14 mouse cellular contexts compared by ENCODE assay signal in the genomic region with DNA sequence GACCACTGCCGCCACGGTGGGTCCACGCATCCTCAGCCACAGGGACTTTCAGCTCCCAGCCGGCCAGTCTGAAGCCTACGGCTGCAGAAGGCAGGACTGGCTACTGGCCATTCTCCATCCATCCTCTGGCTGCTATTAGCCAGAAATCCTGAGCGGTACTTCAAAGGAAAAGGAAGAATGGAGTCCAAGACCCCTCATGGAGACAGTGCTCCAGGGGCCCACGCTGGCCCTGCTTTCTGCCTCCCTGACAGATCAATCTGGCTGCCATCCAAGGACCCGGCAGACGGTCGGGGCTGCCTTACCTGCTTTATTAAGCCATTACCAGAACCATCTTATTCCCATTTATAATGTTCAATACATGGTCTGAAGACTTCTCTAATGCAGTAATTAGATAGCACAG.
DNase-seq lines count a peak whose midpoint lies in the region; ATAC-seq and TF ChIP-seq lines count a peak whose summit lies in the region.
"Had no signal": no experiment of that assay in that cellular context is flagged by ENCODE, and none has a peak within 500 bp of the region (broad histone marks: within the 10 kb centered on the region; RNA-seq: fewer than 3 reads in every experiment).

No protein-coding gene starts in this region.

- H3K36me3 ChIP-seq in kidney, embryonic 15.5 days = 0 out of 2 replicates have a peak, but pooled peaks cover 5% of the 10 kb centered on the region
- H3K36me3 ChIP-seq in hindbrain, embryonic 15.5 days = no peaks in the 10 kb centered on the region
- no peaks in the 10 kb centered on the region for H3K36me3 ChIP-seq in midbrain, embryonic 16.5 days (ENCODE audit: control insufficient read depth, insufficient read depth, low read length)
- H3K36me3 ChIP-seq in kidney, adult 2 months (ENCODE audit: control insufficient read depth, insufficient read depth, low read length) = no peaks in the 10 kb centered on the region

- no peak for ATAC-seq in kidney, embryonic 15.5 days (replicated peaks; ENCODE audit: low FRiP score)
- ATAC-seq in hindbrain, embryonic 15.5 days (ENCODE audit: low FRiP score, low read depth) = peak; percentile 3; the same call in 1 of the 2 replicates
- peak; percentile 21; the same call in 1 of the 2 replicates for ATAC-seq in midbrain, embryonic 16.5 days
- ATAC-seq in megakaryocyte, adult 5-6 weeks (ENCODE audit: poor library complexity, severe bottlenecking) = no peak
- ATAC-seq: inflammation-experienced regulatory T-cells, adult 6 months; lung, postnatal 0 days had no signal

- WGBS in kidney, embryonic 15.5 days = 55% methylated on average over 10 of the region's 10 CpGs
- WGBS in hindbrain, embryonic 15.5 days = 16% methylated on average over 10 of the region's 10 CpGs
- WGBS in midbrain, embryonic 16.5 days = 22% methylated on average over 10 of the region's 10 CpGs
- 69% methylated on average over 10 of the region's 10 CpGs for WGBS in kidney, adult 2 months

- H3K4me3 ChIP-seq in kidney, embryonic 15.5 days (replicated peaks) = no peak overlapping the region
- no peak overlapping the region for H3K4me3 ChIP-seq in hindbrain, embryonic 15.5 days
- no peak overlapping the region for H3K4me3 ChIP-seq in midbrain, embryonic 16.5 days (ENCODE audit: low read depth, low read length)
- no peak overlapping the region for H3K4me3 ChIP-seq in kidney, adult 2 months (ENCODE audit: insufficient read depth, low read depth, low read length)
- H3K4me3 ChIP-seq: erythroblast, embryonic 14.5 days; heart, embryonic 13.5 days had no signal

- no peak for DNase-seq in kidney, postnatal 10 days
- no peak for DNase-seq in kidney, adult 2 months
- no peak for DNase-seq in urinary bladder, postnatal 10 days (ENCODE audit: low spot score)
- DNase-seq: gastrocnemius, postnatal 10 days; thymus, postnatal 36 days had no signal

- H3K4me1 ChIP-seq in kidney, embryonic 15.5 days = peaks cover 27% of the 10 kb centered on the region
- peaks cover 47% of the 10 kb centered on the region for H3K4me1 ChIP-seq in hindbrain, embryonic 15.5 days (replicated peaks)
- peaks cover 22% of the 10 kb centered on the region for H3K4me1 ChIP-seq in midbrain, embryonic 16.5 days (ENCODE audit: control insufficient read depth, insufficient read depth, low read length)
- no peaks in the 10 kb centered on the region for H3K4me1 ChIP-seq in kidney, adult 2 months (ENCODE audit: control insufficient read depth, insufficient read depth, low read length)

- H3K27ac ChIP-seq in kidney, embryonic 15.5 days = peak overlapping the region; percentile 45; the same call in 1 of the 2 replicates
- peak overlapping the region; percentile 63 for H3K27ac ChIP-seq in hindbrain, embryonic 15.5 days (replicated peaks)
- H3K27ac ChIP-seq in midbrain, embryonic 16.5 days (ENCODE audit: low read length) = peak overlapping the region; percentile 0; the same call in 1 of the 2 replicates
- H3K27ac ChIP-seq in kidney, adult 2 months (ENCODE audit: insufficient read depth, low read depth, low read length) = no peak overlapping the region
- H3K27ac ChIP-seq: heart, embryonic 13.5 days had no signal

- no peak overlapping the region for H3K4me2 ChIP-seq in kidney, embryonic 15.5 days
- H3K4me2 ChIP-seq in hindbrain, embryonic 15.5 days = no peak overlapping the region; the same call in 1 of the 2 replicates
- H3K4me2 ChIP-seq in midbrain, embryonic 16.5 days (ENCODE audit: low read length) = no peak overlapping the region
- H3K4me2 ChIP-seq: liver, embryonic 11.5 days had no signal

- no peak for TF ChIP-seq CTCF in kidney, adult 2 months (conservative IDR thresholded peaks at IDR 0.05; ENCODE audit: insufficient read depth, insufficient read length, low read depth, low read length)

- no peak for TF ChIP-seq POLR2A in kidney, adult 2 months (IDR thresholded peaks at IDR 0.05; ENCODE audit: low read depth, low read length)

- no peaks in the 10 kb centered on the region for H3K27me3 ChIP-seq in kidney, embryonic 15.5 days
- H3K27me3 ChIP-seq in hindbrain, embryonic 15.5 days = no peaks in the 10 kb centered on the region
- no peaks in the 10 kb centered on the region for H3K27me3 ChIP-seq in midbrain, embryonic 16.5 days (ENCODE audit: control insufficient read depth, insufficient read depth, low read depth, low read length)
- H3K27me3 ChIP-seq in kidney, adult 2 months (replicated peaks; ENCODE audit: control insufficient read depth, insufficient read depth, low read length) = no peaks in the 10 kb centered on the region
- H3K27me3 ChIP-seq: heart, embryonic 13.5 days had no signal

- H3K9ac ChIP-seq in kidney, embryonic 15.5 days = no peak overlapping the region
- 0 out of 2 replicates have a peak overlapping the region, but pooled peaks have one; percentile 8 for H3K9ac ChIP-seq in hindbrain, embryonic 15.5 days
- H3K9ac ChIP-seq in midbrain, embryonic 16.5 days (ENCODE audit: low read depth, low read length) = no peak overlapping the region
- H3K9ac ChIP-seq: heart, embryonic 13.5 days had no signal

- H3K9me3 ChIP-seq in kidney, embryonic 15.5 days (replicated peaks) = no peaks in the 10 kb centered on the region
- H3K9me3 ChIP-seq in hindbrain, embryonic 15.5 days = no peaks in the 10 kb centered on the region
- H3K9me3 ChIP-seq in midbrain, embryonic 16.5 days (replicated peaks; ENCODE audit: control insufficient read depth, low read length, poor library complexity, severe bottlenecking) = no peaks in the 10 kb centered on the region
- H3K9me3 ChIP-seq: heart, embryonic 13.5 days had no signal

Comparison
In these comparisons a context has a peak if more than half of its experiments do, and no peak if none do; other contexts are left out.
1. ATAC-seq: peak in hindbrain, embryonic 15.5 days (single experiment) and midbrain, embryonic 16.5 days (single experiment); none in kidney, embryonic 15.5 days (single experiment) and megakaryocyte, adult 5-6 weeks (single experiment).